Mouse (Mus musculus) midbrain, postnatal 0 days (tissue): ENCODE data around the gene Cpt2. TPM values are rescaled to one million over a fixed set of nuclear protein-coding genes. Genes with fewer than 3 reads are reported as not detected.

ENCODE experiments used
- ATAC-seq: fragments of 200-750 bp; cut with Nextera tagmentation; 2 replicates; pipeline ENCODE4 v1.8.0; 2017; ENCODE audit warnings: moderate number of reproducible peaks, mild to moderate bottlenecking, moderate TSS enrichment, moderate library complexity; ENCODE audit not compliant: low FRiP score
- DNase-seq: peaks from one replicate; pipeline ENCODE4 v3.0.0-alpha.2; 2015; ENCODE audit warnings: low spot score
- H3K27ac ChIP-seq: fragments of 300-500 bp; sonication (generic); 2 replicates; pipeline ENCODE4 v1.5.1; 2014; ENCODE audit warnings: low read depth, mild to moderate bottlenecking, low read length, mixed read lengths
- H3K27me3 ChIP-seq: fragments of 300-500 bp; sonication (generic); 2 replicates; pipeline ENCODE4 v1.6.1; 2014; ENCODE audit warnings: low read length, control low read depth, mixed read lengths; ENCODE audit not compliant: insufficient read depth
- H3K36me3 ChIP-seq: fragments of 300-500 bp; sonication (generic); 2 replicates; pipeline ENCODE4 v1.6.1; 2014; ENCODE audit warnings: low read length, control low read depth, mixed read lengths; ENCODE audit not compliant: insufficient read depth
- H3K4me1 ChIP-seq: fragments of 300-500 bp; sonication (generic); 2 replicates; pipeline ENCODE4 v1.6.1; 2014; ENCODE audit warnings: mild to moderate bottlenecking, control low read depth, antibody characterized with exemption, low read length, mixed read lengths; ENCODE audit not compliant: insufficient read depth
- H3K4me2 ChIP-seq: fragments of 300-500 bp; sonication (generic); 2 replicates; pipeline ENCODE4 v1.6.1; 2014; ENCODE audit warnings: low read depth, mild to moderate bottlenecking, low read length, mixed read lengths; ENCODE audit not compliant: poor library complexity, severe bottlenecking
- H3K4me3 ChIP-seq: fragments of 300-500 bp; sonication (generic); 2 replicates; pipeline ENCODE4 v1.5.1; 2014; ENCODE audit warnings: low read depth, mild to moderate bottlenecking, low read length, moderate library complexity
- H3K9ac ChIP-seq: fragments of 300-500 bp; sonication (generic); replicated peaks from 2 replicates; pipeline ENCODE4 v1.6.1; 2014; ENCODE audit warnings: mild to moderate bottlenecking, low read length, moderate library complexity, mixed read lengths; ENCODE audit not compliant: poor library complexity, severe bottlenecking
- H3K9me3 ChIP-seq: fragments of 300-500 bp; sonication (generic); 2 replicates; pipeline ENCODE4 v1.6.1; 2016; ENCODE audit warnings: low read length, control low read depth
- CTCF ChIP-seq: IDR thresholded peaks from 2 replicates; pipeline ENCODE4 v1.5.1; 2016; ENCODE audit warnings: antibody characterized with exemption, mild to moderate bottlenecking
- WGBS: fragments of 180-500 bp; shearing (Covaris S2); extraction: QIAGEN DNeasy Blood & Tissue Kit; methylation state at CpG from one replicate; pipeline ENCODE4 v1.1.7; 2014; 5-methylcytosine and 5-hydroxymethylcytosine counted together
- polyA plus RNA-seq: library from polyadenylated mRNA; unstranded; fragments of >200 nt; fragmentation: Nextera tagmentation; extraction: Ambion mirVana; gene quantifications from 2 replicates; pipeline ENCODE4 v1.2.1, GENCODE M21; 2015
- total RNA-seq: library from RNA; depleted of rRNA; stranded (reverse); fragments of >200 nt; gene quantifications from 2 replicates; pipeline ENCODE4 v1.2.3, GENCODE M21; 2014

The Cpt2 gene
- total and polyA plus RNA-seq, 2 experiments from 2014 or later = 12.1 to 12.3 TPM

DNA sequence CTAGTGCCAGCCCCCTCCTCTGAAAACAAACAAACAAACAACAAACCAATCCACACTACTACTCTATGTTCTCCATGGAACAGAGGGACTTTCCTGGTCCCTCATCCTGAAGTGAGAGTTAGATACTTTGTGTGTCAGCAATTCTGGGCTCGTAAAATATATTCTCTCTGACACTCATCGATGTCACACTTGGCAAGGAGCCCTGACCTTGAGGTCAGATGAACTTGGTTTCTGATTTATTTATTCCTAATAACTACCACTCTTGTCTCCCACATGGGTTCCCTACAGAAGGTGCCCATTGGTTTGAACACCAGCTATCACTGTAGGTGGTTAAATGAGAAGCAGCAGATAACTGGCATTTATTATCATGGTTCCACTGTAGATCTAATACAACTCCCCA is 3.1 kb downstream of the Cpt2 start:
- TF ChIP-seq CTCF = no peak
- no peaks in the 10 kb centered on the region for H3K9me3 ChIP-seq
- H3K9ac ChIP-seq = no peak overlapping the region
- DNase-seq (no peak), ATAC-seq (no peak)
- no peak overlapping the region for H3K27ac ChIP-seq
- H3K4me3 ChIP-seq = no peak overlapping the region
- H3K4me2 ChIP-seq = no peak overlapping the region
- no peaks in the 10 kb centered on the region for H3K36me3 ChIP-seq
- H3K27me3 ChIP-seq = no peaks in the 10 kb centered on the region
- no peaks in the 10 kb centered on the region for H3K4me1 ChIP-seq
- 97% methylated on average over 2 of the region's 2 CpGs for WGBS

DNA sequence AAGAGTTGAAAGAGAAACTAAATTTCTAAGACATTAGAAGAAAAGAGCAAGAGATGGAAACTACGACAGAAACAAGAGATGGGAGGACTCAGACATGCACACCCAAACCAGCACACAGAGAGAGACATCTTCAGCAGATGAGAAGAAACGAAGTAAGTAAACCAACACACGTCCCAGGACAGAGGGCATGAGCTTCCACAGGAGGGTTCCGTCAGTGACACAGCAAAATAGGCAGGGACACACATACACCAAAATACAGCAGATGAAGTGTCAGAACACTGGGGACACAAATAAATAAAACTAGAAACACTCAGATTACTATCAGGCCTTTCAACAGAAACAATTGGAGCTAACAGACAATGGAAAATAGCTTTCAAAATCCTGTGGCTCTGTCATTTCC is 13.4 kb downstream of the Cpt2 start:
- Histone ChIP-seq H3K27me3 (no peaks in the 10 kb centered on the region), H3K27ac (no peak overlapping the region), H3K4me2 (no peak overlapping the region), H3K36me3 (peaks cover 26% of the 10 kb centered on the region), H3K4me1 (no peaks in the 10 kb centered on the region), H3K9me3 (no peaks in the 10 kb centered on the region), H3K9ac (no peak overlapping the region), H3K4me3 (no peak overlapping the region)
- 93% methylated on average over 4 of the region's 4 CpGs for WGBS
- no peak for ATAC-seq
- no peak for TF ChIP-seq CTCF
- DNase-seq = no peak

DNA sequence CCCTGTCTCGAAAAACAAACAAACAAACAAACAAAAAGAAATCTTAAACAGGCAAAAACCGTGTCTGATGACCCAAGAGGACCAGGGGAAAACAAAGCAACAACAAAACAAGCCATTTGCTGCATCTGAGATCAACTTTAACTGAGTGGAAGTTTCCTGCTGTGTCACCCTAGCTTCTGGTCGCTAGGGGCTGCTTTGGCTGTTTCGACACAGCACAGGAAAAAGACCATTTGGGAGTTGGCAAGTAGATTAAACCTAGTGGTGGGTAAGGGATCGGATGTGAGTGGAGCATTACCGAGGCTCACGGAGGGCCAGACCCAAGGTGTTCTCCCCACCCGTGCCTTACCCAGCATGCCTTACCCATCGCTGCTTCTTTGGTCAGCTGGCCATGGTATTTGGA is 16.8 kb downstream of the Cpt2 start:
- H3K4me2 ChIP-seq = no peak overlapping the region

DNA sequence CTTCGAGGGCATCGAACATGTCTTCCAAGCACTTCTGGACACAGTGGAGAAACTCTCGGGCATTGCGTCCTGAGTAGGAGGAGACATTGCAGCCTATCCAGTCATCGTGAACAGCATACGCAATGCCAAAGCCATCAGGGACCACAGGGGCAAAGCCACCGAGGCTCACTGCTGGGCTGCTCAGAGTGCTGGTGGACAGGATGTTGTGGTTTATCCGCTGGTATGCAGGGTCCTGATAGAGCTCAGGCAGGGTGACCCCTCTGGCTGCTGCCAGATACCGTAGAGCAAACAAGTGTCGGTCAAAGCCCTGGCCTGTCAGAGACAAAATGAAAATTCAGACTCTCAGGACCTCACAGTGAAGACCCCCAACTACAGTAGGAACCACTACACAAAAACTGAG is 19.2 kb downstream of the Cpt2 start:
- no peaks in the 10 kb centered on the region for H3K9me3 ChIP-seq
- no peak for TF ChIP-seq CTCF
- ATAC-seq (no peak), DNase-seq (no peak)
- H3K9ac ChIP-seq = no peak overlapping the region
- no peaks in the 10 kb centered on the region for H3K4me1 ChIP-seq
- 97% methylated on average over 10 of the region's 10 CpGs for WGBS
- H3K4me3 ChIP-seq = no peak overlapping the region
- H3K4me2 ChIP-seq = no peak overlapping the region
- H3K27me3 ChIP-seq = no peaks in the 10 kb centered on the region
- no peak overlapping the region for H3K27ac ChIP-seq
- peaks cover 11% of the 10 kb centered on the region; the same call in 1 of the 2 replicates for H3K36me3 ChIP-seq

More for the DNA sequence above, 16.8 kb downstream of the Cpt2 start:
- DNase-seq (no peak), ATAC-seq (no peak)
- Histone ChIP-seq H3K4me3 (no peak overlapping the region), H3K9me3 (no peaks in the 10 kb centered on the region), H3K27me3 (no peaks in the 10 kb centered on the region), H3K4me1 (no peaks in the 10 kb centered on the region), H3K9ac (no peak overlapping the region), H3K36me3 (peaks cover 11% of the 10 kb centered on the region; the same call in 1 of the 2 replicates), H3K27ac (no peak overlapping the region)
- no peak for TF ChIP-seq CTCF
- 94% methylated on average over 9 of the region's 9 CpGs for WGBS

DNA sequence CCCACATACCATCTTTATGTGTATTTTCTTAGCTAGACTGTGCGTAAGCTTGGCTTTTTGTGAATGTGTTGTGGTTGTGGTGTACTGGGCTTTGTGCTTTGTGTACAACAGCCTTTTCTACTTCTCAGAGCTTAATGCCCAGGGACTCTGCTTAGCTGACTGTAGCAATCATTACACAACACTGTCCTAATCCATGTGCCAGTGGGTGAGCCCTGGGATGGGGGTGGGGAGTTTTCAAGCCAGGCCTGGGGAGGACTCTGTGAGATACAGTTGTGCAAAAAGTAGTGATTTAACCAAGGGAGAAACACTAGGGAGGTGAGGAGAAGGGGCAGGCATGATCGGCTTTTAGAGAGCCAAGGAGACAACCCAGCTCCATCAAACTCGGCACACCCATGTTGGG is 23.2 kb downstream of the Cpt2 start:
- WGBS = 87% methylated on average over 3 of the region's 3 CpGs
- TF ChIP-seq CTCF = no peak
- Histone ChIP-seq H3K4me1 (no peaks in the 10 kb centered on the region), H3K4me3 (no peak overlapping the region), H3K4me2 (no peak overlapping the region), H3K27ac (no peak overlapping the region), H3K36me3 (peaks cover 24% of the 10 kb centered on the region), H3K27me3 (no peaks in the 10 kb centered on the region), H3K9me3 (no peaks in the 10 kb centered on the region), H3K9ac (no peak overlapping the region)
- ATAC-seq (no peak), DNase-seq (no peak)

DNA sequence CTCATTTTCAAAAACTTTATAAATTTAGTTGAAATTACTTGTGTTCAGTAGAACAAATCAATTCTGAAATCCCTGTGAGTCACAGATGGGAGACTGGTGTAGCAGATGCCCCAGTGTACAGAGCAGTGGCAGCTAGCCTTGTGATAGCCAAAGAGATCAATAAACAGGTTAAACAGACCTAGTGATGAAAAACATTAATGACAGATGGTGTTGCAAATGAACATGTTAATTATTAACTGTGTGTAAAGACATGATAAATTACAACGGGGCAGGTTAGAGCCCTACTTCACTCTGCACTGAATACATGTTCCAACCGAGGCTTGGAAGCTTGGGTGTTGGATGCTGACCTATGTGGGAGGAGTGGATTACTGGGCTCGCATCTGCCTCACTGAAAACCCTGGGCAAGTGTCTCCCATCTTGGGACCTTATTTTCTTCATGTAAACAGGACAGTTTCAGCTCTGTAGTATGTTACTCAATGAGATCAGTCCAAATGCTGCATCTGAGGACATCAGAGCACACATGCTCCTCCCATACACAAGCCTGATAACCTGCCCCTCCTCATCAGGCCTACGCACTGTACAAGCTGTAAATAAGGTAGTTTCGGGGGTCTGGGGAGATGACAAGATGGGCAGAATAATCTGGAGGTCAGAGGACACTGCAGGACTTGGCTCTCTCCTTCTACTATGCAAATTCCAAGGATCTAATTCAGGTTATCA is 24.0 kb downstream of the Cpt2 start:
- WGBS = 87% methylated on average over 5 of the region's 5 CpGs
- no peak overlapping the region for H3K9ac ChIP-seq
- no peak for TF ChIP-seq CTCF
- no peaks in the 10 kb centered on the region for H3K27me3 ChIP-seq
- H3K36me3 ChIP-seq = peaks cover 28% of the 10 kb centered on the region
- no peak overlapping the region for H3K4me2 ChIP-seq
- H3K27ac ChIP-seq = no peak overlapping the region
- no peaks in the 10 kb centered on the region for H3K4me1 ChIP-seq
- H3K4me3 ChIP-seq = no peak overlapping the region
- no peak for DNase-seq
- no peak for ATAC-seq
- H3K9me3 ChIP-seq = no peaks in the 10 kb centered on the region
